22 mouse cellular contexts compared by ENCODE assay signal in genomic region chr9:45095149-45095937, GRCm38 (mm10). TPM values are rescaled to one million over a fixed set of nuclear protein-coding genes. Genes with fewer than 3 reads are reported as not detected.
DNase-seq lines count a peak whose midpoint lies in the region; ATAC-seq and TF ChIP-seq lines count a peak whose summit lies in the region.
"Had no signal": no experiment of that assay in that cellular context is flagged by ENCODE, and none has a peak within 500 bp of the region (broad histone marks: within the 10 kb centered on the region; RNA-seq: fewer than 3 reads in every experiment).

No protein-coding gene starts in this region.

- DNase-seq in adipocyte (ENCODE audit: low spot score) = peak; percentile 3
- peak; percentile 47 for DNase-seq in fat pad, adult 2 months (ENCODE audit: extremely low read depth, low read depth, low spot score)
- peak; percentile 66 for DNase-seq in lung, postnatal 0 days (ENCODE audit: low spot score)
- DNase-seq in heart, postnatal 14 days = no peak
- DNase-seq in embryo, embryonic 9.5 days (ENCODE audit: extremely low spot score) = no peak
- DNase-seq in cerebellum, postnatal 10 days = no peak
- DNase-seq: adrenal gland, postnatal 14 days; cerebellum, adult 18-20 months; embryo, embryonic 11 days; retina, postnatal 1 day; right cerebral cortex, postnatal 4 days; thymus, postnatal 14 days had no signal

- no peak overlapping the region for H3K4me3 ChIP-seq in lung, postnatal 0 days (ENCODE audit: low read depth, low read length)
- H3K4me3 ChIP-seq in megakaryocyte, embryonic 14.5 days (replicated peaks) = peak overlapping the region; percentile 40
- H3K4me3 ChIP-seq: hindbrain, embryonic 10.5 days; limb, embryonic 12.5 days; midbrain, embryonic 12.5 days; myocyte; neural tube, embryonic 15.5 days had no signal

- peak; percentile 77 for ATAC-seq in lung, postnatal 0 days
- ATAC-seq: forebrain, embryonic 14.5 days had no signal

- TF ChIP-seq EP300 in lung, postnatal 0 days (IDR thresholded peaks at IDR 0.05) = no peak

- intact Hi-C loops in heart, postnatal 14 days (cut with DNase I) = no loop called here

- no peaks in the 10 kb centered on the region for H3K36me3 ChIP-seq in lung, postnatal 0 days (ENCODE audit: insufficient read depth, low read length)
- H3K36me3 ChIP-seq in megakaryocyte, embryonic 14.5 days (replicated peaks; ENCODE audit: low read length) = no peaks in the 10 kb centered on the region
- H3K36me3 ChIP-seq: hindbrain, embryonic 10.5 days; limb, embryonic 12.5 days; midbrain, embryonic 12.5 days; neural tube, embryonic 15.5 days had no signal

- no peaks in the 10 kb centered on the region for H3K9me3 ChIP-seq in lung, postnatal 0 days (ENCODE audit: low read length)
- no peaks in the 10 kb centered on the region for H3K9me3 ChIP-seq in megakaryocyte, embryonic 14.5 days
- H3K9me3 ChIP-seq: hindbrain, embryonic 10.5 days; limb, embryonic 12.5 days; midbrain, embryonic 12.5 days; neural tube, embryonic 15.5 days had no signal

- H3K9ac ChIP-seq in lung, postnatal 0 days (replicated peaks; ENCODE audit: low read depth) = no peak overlapping the region
- H3K9ac ChIP-seq: limb, embryonic 12.5 days; midbrain, embryonic 12.5 days; neural tube, embryonic 15.5 days had no signal

- TF ChIP-seq CTCF in lung, postnatal 0 days (IDR thresholded peaks at IDR 0.05) = no peak

- no peak overlapping the region for H3K27ac ChIP-seq in lung, postnatal 0 days (ENCODE audit: low read length)
- H3K27ac ChIP-seq: hindbrain, embryonic 10.5 days; kidney, postnatal 0 days; limb, embryonic 12.5 days; midbrain, embryonic 12.5 days; neural tube, embryonic 15.5 days had no signal

- WGBS in lung, postnatal 0 days = 54% methylated on average over 6 of the region's 6 CpGs

- no peaks in the 10 kb centered on the region for H3K27me3 ChIP-seq in lung, postnatal 0 days (replicated peaks; ENCODE audit: insufficient read depth, low read length)
- H3K27me3 ChIP-seq in megakaryocyte, embryonic 14.5 days (replicated peaks) = peaks cover 79% of the 10 kb centered on the region
- H3K27me3 ChIP-seq: limb, embryonic 12.5 days; midbrain, embryonic 12.5 days; neural tube, embryonic 15.5 days had no signal

- no peaks in the 10 kb centered on the region for H3K4me1 ChIP-seq in lung, postnatal 0 days (ENCODE audit: insufficient read depth, low read depth, low read length)
- peaks cover 24% of the 10 kb centered on the region for H3K4me1 ChIP-seq in megakaryocyte, embryonic 14.5 days
- H3K4me1 ChIP-seq: hindbrain, embryonic 10.5 days; midbrain, embryonic 12.5 days; neural tube, embryonic 15.5 days had no signal

- no peak overlapping the region for H3K4me2 ChIP-seq in lung, postnatal 0 days (replicated peaks; ENCODE audit: low read depth, low read length)
- H3K4me2 ChIP-seq: limb, embryonic 12.5 days; midbrain, embryonic 12.5 days; neural tube, embryonic 15.5 days had no signal

RNA-seq across cellular contexts. Expression of gene Jaml, which starts 16.4 kb away (rescaled TPM):
- 2.1 and 3.3 TPM in 2 replicates for polyA plus RNA-seq in lung, postnatal 0 days (2015; fragmentation: Nextera tagmentation; extraction: Ambion mirVana)
- 0.40 TPM in 1 of 2 replicates, not detected in the other for polyA plus RNA-seq in megakaryocyte, embryonic 14.5 days (2012; ENCODE audit: insufficient read depth, low replicate concordance)
- under 1 TPM; 0.19 to 0.59 TPM for total RNA-seq in heart, postnatal 14 days (2021)
- total RNA-seq: MEL had no signal
- polyA plus RNA-seq: myocyte had no signal

RNA-seq across cellular contexts. Expression of gene Scn2b, which starts 22.2 kb away (rescaled TPM):
- polyA plus RNA-seq in lung, postnatal 0 days (2015; fragmentation: Nextera tagmentation; extraction: Ambion mirVana) = 0.27 and 0.49 TPM in 2 replicates
- 0.09 TPM in 1 of 2 replicates, not detected in the other for polyA plus RNA-seq in megakaryocyte, embryonic 14.5 days (2012; ENCODE audit: insufficient read depth, low replicate concordance)
- total RNA-seq in heart, postnatal 14 days (2021) = 1 to 10 TPM; 1.2 to 1.4 TPM
- total RNA-seq: MEL had no signal
- polyA plus RNA-seq: myocyte had no signal

RNA-seq across cellular contexts. Expression of gene Mpzl3, which starts 40.4 kb away (rescaled TPM):
- polyA plus RNA-seq in lung, postnatal 0 days (2015; fragmentation: Nextera tagmentation; extraction: Ambion mirVana) = 2.0 and 2.2 TPM in 2 replicates
- not detected in 2 replicates for polyA plus RNA-seq in megakaryocyte, embryonic 14.5 days (2012; ENCODE audit: insufficient read depth, low replicate concordance)
- total RNA-seq in heart, postnatal 14 days (2021) = 1 to 10 TPM; 1.2 to 1.3 TPM
- total RNA-seq: MEL had no signal

RNA-seq across cellular contexts. Expression of gene Scn4b, which starts 42.9 kb away (rescaled TPM):
- 0.13 TPM in 2 replicates for polyA plus RNA-seq in lung, postnatal 0 days (2015; fragmentation: Nextera tagmentation; extraction: Ambion mirVana)
- polyA plus RNA-seq in megakaryocyte, embryonic 14.5 days (2012; ENCODE audit: insufficient read depth, low replicate concordance) = not detected in 2 replicates
- 1 to 10 TPM; 1.3 to 1.7 TPM for total RNA-seq in heart, postnatal 14 days (2021)
- total RNA-seq: MEL had no signal
- polyA plus RNA-seq: heart, embryonic 14.5 days; myocyte had no signal

RNA-seq across cellular contexts. Expression of gene Mpzl2, which starts 55.7 kb away (rescaled TPM):
- polyA plus RNA-seq in lung, postnatal 0 days (2015; fragmentation: Nextera tagmentation; extraction: Ambion mirVana) = 4.2 and 4.3 TPM in 2 replicates
- not detected in 2 replicates for polyA plus RNA-seq in megakaryocyte, embryonic 14.5 days (2012; ENCODE audit: insufficient read depth, low replicate concordance)
- 1 to 10 TPM in 1 of 2 experiments, under 1 TPM in 1; 1.00 to 1.1 TPM for total RNA-seq in heart, postnatal 14 days (2021)
- polyA plus RNA-seq: myocyte had no signal

Comparison
In these comparisons a context has a peak if more than half of its experiments do, and no peak if none do; other contexts are left out.
1. DNase-seq: peak in adipocyte (single experiment), fat pad, adult 2 months (single experiment) and lung, postnatal 0 days (single experiment); none in heart, postnatal 14 days (0 of 2), embryo, embryonic 9.5 days (single experiment) and cerebellum, postnatal 10 days (0 of 2).